Mouse (Mus musculus) MEL (cell line): ENCODE measurements at regions not wholly inside any gene's neighbourhood (a gene's known extent, or its start where the extent isn't known, plus 50 kb on each side); places are given as distances from the start of the nearest gene placed in this dataset.

Experiments used
- DNase-seq: peaks from one replicate; pipeline ENCODE4 v3.0.0; 2011; ENCODE audit warnings: low read depth, low spot score
- H3K27ac ChIP-seq: 2 replicates; pipeline ENCODE4 v1.5.1; 2012; ENCODE audit warnings: low read depth, mild to moderate bottlenecking, control low read depth, low read length, moderate library complexity; ENCODE audit not compliant: control insufficient read depth
- H3K27me3 ChIP-seq, 2 experiments: fragments of 150-350 bp in 1 of 2; sonication (generic) in 1 of 2; 2 replicates each; pipeline ENCODE4 v1.6.1; 2012; ENCODE audit warnings: low read length in 2 of 2, mild to moderate bottlenecking in 2 of 2, improper control_type of control experiment in 1 of 2, moderate library complexity in 1 of 2; ENCODE audit not compliant: insufficient read depth in 2 of 2, control insufficient read depth in 1 of 2
- H3K36me3 ChIP-seq, 2 experiments: 2 replicates each; pipeline ENCODE4 v1.6.1; 2012 to 2014; ENCODE audit warnings: low read length in 2 of 2, improper control_type of control experiment in 1 of 2, inconsistent platforms in 1 of 2, mild to moderate bottlenecking in 1 of 2; ENCODE audit not compliant: insufficient read depth in 2 of 2, control insufficient read depth in 1 of 2
- H3K4me1 ChIP-seq, 2 experiments: fragments of 150-350 bp in 1 of 2; sonication (generic) in 1 of 2; 2 replicates each; pipeline ENCODE4 v1.6.1; 2012; ENCODE audit warnings: low read length in 2 of 2, improper control_type of control experiment in 1 of 2, mild to moderate bottlenecking in 1 of 2; ENCODE audit not compliant: insufficient read depth in 2 of 2, control insufficient read depth in 1 of 2
- H3K4me3 ChIP-seq, 2 experiments: fragments of 150-350 bp in 1 of 2; sonication (generic) in 1 of 2; 2 replicates each; pipeline ENCODE4 v1.5.1; 2012; ENCODE audit warnings: low read depth in 2 of 2, low read length in 2 of 2, mild to moderate bottlenecking in 2 of 2, moderate library complexity in 2 of 2, control low read depth in 1 of 2, improper control_type of control experiment in 1 of 2; ENCODE audit not compliant: control insufficient read depth in 1 of 2, insufficient read depth in 1 of 2
- H3K79me2 ChIP-seq: 2 replicates; pipeline ENCODE4 v1.6.1; 2012; ENCODE audit warnings: mild to moderate bottlenecking, low read length, moderate library complexity; ENCODE audit not compliant: control insufficient read depth, poor library complexity, insufficient read depth
- H3K9ac ChIP-seq: 2 replicates; pipeline ENCODE4 v1.6.1; 2012; ENCODE audit warnings: low read depth, mild to moderate bottlenecking, control low read depth, low read length, moderate library complexity; ENCODE audit not compliant: control insufficient read depth, poor library complexity, severe bottlenecking
- H3K9me3 ChIP-seq: fragments of 150-350 bp; sonication (generic); replicated peaks from 2 replicates; pipeline ENCODE4 v1.6.1; 2012; ENCODE audit warnings: mild to moderate bottlenecking, low read length, improper control_type of control experiment, moderate library complexity; ENCODE audit not compliant: insufficient read depth
- BHLHE40 ChIP-seq: IDR thresholded peaks from 2 replicates; pipeline ENCODE4 v1.6.1; 2012; ENCODE audit warnings: low read depth, mild to moderate bottlenecking, inconsistent platforms, low read length, improper control_type of control experiment, borderline replicate concordance
- CHD1 ChIP-seq: IDR thresholded peaks from 2 replicates; pipeline ENCODE4 v1.6.1; 2012; ENCODE audit warnings: low read depth, mild to moderate bottlenecking, inconsistent platforms, low read length, improper control_type of control experiment
- CTCF ChIP-seq, 3 experiments: IDR thresholded peaks in 2 of 3; conservative IDR thresholded peaks in 1 of 3; 2 replicates each; pipeline ENCODE4 v1.5.1; 2011 to 2012; ENCODE audit warnings: low read length in 3 of 3, low read depth in 2 of 3, mild to moderate bottlenecking in 2 of 3, improper control_type of control experiment in 1 of 3, inconsistent platforms in 1 of 3, mixed read lengths in 1 of 3, moderate library complexity in 1 of 3; ENCODE audit not compliant: control insufficient read depth in 1 of 3, insufficient read depth in 1 of 3, poor library complexity in 1 of 3, severe bottlenecking in 1 of 3
- E2F4 ChIP-seq: IDR thresholded peaks from 2 replicates; pipeline ENCODE4 v1.6.1; 2011; ENCODE audit warnings: low read depth, low read length, improper control_type of control experiment, borderline replicate concordance
- ELF1 ChIP-seq: IDR thresholded peaks from 2 replicates; pipeline ENCODE4 v1.6.1; 2014; ENCODE audit warnings: low read depth, mild to moderate bottlenecking, inconsistent platforms, low read length, improper control_type of control experiment, moderate library complexity
- GABPA ChIP-seq: IDR thresholded peaks from 2 replicates; pipeline ENCODE4 v1.6.1; 2012; ENCODE audit warnings: low read depth, mild to moderate bottlenecking, inconsistent platforms, low read length, improper control_type of control experiment, moderate library complexity
- GATA1 ChIP-seq: IDR thresholded peaks from 2 replicates; pipeline ENCODE4 v1.6.1; 2011; ENCODE audit warnings: low read depth, low read length, improper control_type of control experiment
- HCFC1 ChIP-seq: IDR thresholded peaks from 2 replicates; pipeline ENCODE4 v1.6.1; 2012; ENCODE audit warnings: low read depth, mild to moderate bottlenecking, inconsistent platforms, low read length, improper control_type of control experiment, moderate library complexity
- JUND ChIP-seq: IDR thresholded peaks from 2 replicates; pipeline ENCODE4 v1.6.1; 2011; ENCODE audit warnings: low read depth, mild to moderate bottlenecking, improper control_type of control experiment, low read length
- MAZ ChIP-seq: IDR thresholded peaks from 2 replicates; pipeline ENCODE4 v1.6.1; 2012; ENCODE audit warnings: low read depth, mild to moderate bottlenecking, inconsistent platforms, low read length, improper control_type of control experiment
- MYC ChIP-seq: IDR thresholded peaks from 2 replicates; pipeline ENCODE4 v1.6.1; 2011; ENCODE audit warnings: low read depth, mild to moderate bottlenecking, low read length, improper control_type of control experiment, moderate library complexity
- NRF1 ChIP-seq: IDR thresholded peaks from 2 replicates; pipeline ENCODE4 v1.6.1; 2014; ENCODE audit warnings: low read depth, mild to moderate bottlenecking, inconsistent platforms, low read length, improper control_type of control experiment, moderate library complexity; ENCODE audit not compliant: poor library complexity, insufficient read depth, severe bottlenecking
- POLR2AphosphoS5 ChIP-seq: IDR thresholded peaks from 2 replicates; pipeline ENCODE4 v1.6.1; 2012; ENCODE audit warnings: low read depth, borderline replicate concordance, mild to moderate bottlenecking, inconsistent platforms, low read length, moderate library complexity, mixed read lengths
- RCOR1 ChIP-seq: IDR thresholded peaks from 2 replicates; pipeline ENCODE4 v1.6.1; 2012; ENCODE audit warnings: low read depth, mild to moderate bottlenecking, inconsistent platforms, low read length, improper control_type of control experiment
- TAL1 ChIP-seq: IDR thresholded peaks from 2 replicates; pipeline ENCODE4 v1.6.1; 2012; ENCODE audit warnings: mild to moderate bottlenecking, inconsistent platforms, low read length, moderate library complexity, mixed read lengths
- TCF12 ChIP-seq: IDR thresholded peaks from 2 replicates; pipeline ENCODE4 v1.6.1; 2014; ENCODE audit warnings: low read depth, mild to moderate bottlenecking, inconsistent platforms, low read length, improper control_type of control experiment, moderate library complexity
- UBTF ChIP-seq: IDR thresholded peaks from 2 replicates; pipeline ENCODE4 v1.6.1; 2012; ENCODE audit warnings: low read depth, mild to moderate bottlenecking, inconsistent platforms, low read length, improper control_type of control experiment, moderate library complexity, borderline replicate concordance; ENCODE audit not compliant: insufficient read depth
- USF1 ChIP-seq: IDR thresholded peaks from 2 replicates; pipeline ENCODE4 v1.6.1; 2014; ENCODE audit warnings: low read depth, mild to moderate bottlenecking, inconsistent platforms, low read length, improper control_type of control experiment, moderate library complexity
- USF2 ChIP-seq, 2 experiments: IDR thresholded peaks; 2 replicates each; pipeline ENCODE4 v1.6.1; 2011 to 2012; ENCODE audit warnings: improper control_type of control experiment in 2 of 2, low read length in 2 of 2, borderline replicate concordance in 1 of 2, inconsistent platforms in 1 of 2, low read depth in 1 of 2, mild to moderate bottlenecking in 1 of 2; ENCODE audit not compliant: insufficient read depth in 1 of 2
- ZC3H11A ChIP-seq: IDR thresholded peaks from 2 replicates; pipeline ENCODE4 v1.6.1; 2012; ENCODE audit warnings: low read depth, mild to moderate bottlenecking, inconsistent platforms, low read length, improper control_type of control experiment
- ZKSCAN1 ChIP-seq: IDR thresholded peaks from 2 replicates; pipeline ENCODE4 v1.6.1; 2012; ENCODE audit warnings: low read depth, mild to moderate bottlenecking, inconsistent platforms, low read length, improper control_type of control experiment, moderate library complexity

DNA sequence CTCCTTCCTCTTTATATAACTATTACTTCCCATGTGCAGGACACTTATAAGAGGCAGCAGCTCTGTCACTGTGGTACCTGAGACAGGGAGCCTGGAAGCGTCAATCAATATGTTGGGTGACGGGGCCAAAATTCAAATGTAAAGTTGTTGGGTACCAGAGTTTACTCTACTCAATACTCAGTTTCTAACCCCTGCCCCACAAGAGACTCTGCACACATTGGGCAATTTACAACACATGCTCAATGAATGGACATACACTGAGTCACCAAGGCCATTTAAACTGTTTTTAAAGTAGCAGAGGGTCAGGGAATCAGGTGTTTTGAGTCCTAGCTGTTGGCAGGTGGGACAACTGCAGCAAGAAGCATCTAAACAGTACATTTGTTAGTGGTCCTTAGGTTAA, 176.4 kb upstream of the Sall1 start:
- H3K36me3 ChIP-seq, result no peaks in the 10 kb centered on the region
- H3K27me3 ChIP-seq, result no peaks in the 10 kb centered on the region; a peak in 1 of 4 replicates
- H3K9me3 ChIP-seq, result no peaks in the 10 kb centered on the region

DNA sequence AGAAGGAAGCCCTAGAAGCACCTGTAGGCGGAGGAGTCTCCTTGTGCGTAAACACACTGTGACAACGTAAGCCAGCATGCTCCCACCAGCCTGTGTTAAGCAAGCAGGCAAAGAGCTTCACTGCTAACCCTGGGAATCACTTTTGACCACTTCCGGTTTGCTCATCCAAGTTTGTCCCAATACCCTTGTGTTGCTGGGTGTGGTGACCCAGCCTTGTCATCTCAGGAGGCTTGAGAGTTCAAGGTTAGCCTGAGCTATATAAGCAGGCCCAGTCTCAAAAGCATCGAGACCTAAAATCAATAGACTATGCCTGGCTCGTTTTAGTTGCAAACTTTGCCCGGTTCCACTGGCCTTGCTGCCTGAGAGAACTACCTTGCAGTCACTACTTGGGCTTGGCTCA, 175.2 kb upstream of the Sall1 start:
- H3K27ac ChIP-seq, result no peak overlapping the region
- H3K27me3 ChIP-seq, result no peaks in the 10 kb centered on the region; a peak in 1 of 4 replicates
- no peaks in the 10 kb centered on the region for H3K79me2 ChIP-seq
- no peaks in the 10 kb centered on the region for H3K4me1 ChIP-seq
- no peak overlapping the region for H3K9ac ChIP-seq
- no peak overlapping the region for H3K4me3 ChIP-seq
- DNase-seq, result no peak
- H3K9me3 ChIP-seq, result no peaks in the 10 kb centered on the region
- TF ChIP-seq CTCF (IDR thresholded peaks at IDR 0.05 in 2 of 3, conservative IDR thresholded peaks at IDR 0.05 in 1 of 3; ENCODE audit: control insufficient read depth in 1 of 3, insufficient read depth in 1 of 3, low read depth in 2 of 3, low read length in 3 of 3, poor library complexity in 1 of 3, severe bottlenecking in 1 of 3) (no peak), ELF1 (no peak), MYC (no peak), MAZ (no peak), GABPA (no peak), JUND (no peak), ZKSCAN1 (no peak), GATA1 (no peak), USF1 (no peak), RCOR1 (no peak), USF2 (IDR thresholded peaks at IDR 0.05; ENCODE audit: borderline replicate concordance in 1 of 2, insufficient read depth in 1 of 2, low read depth in 1 of 2, low read length in 2 of 2) (no peak), ZC3H11A (no peak), HCFC1 (no peak), E2F4 (no peak), BHLHE40 (no peak), TCF12 (no peak), NRF1 (no peak)
- H3K36me3 ChIP-seq, result no peaks in the 10 kb centered on the region

More for the DNA sequence above, 176.4 kb upstream of the Sall1 start:
- H3K4me3 ChIP-seq, result no peak overlapping the region
- H3K27ac ChIP-seq, result no peak overlapping the region
- no peak for TF ChIP-seq TCF12
- no peak for TF ChIP-seq RCOR1
- TF ChIP-seq BHLHE40, result no peak
- no peak for TF ChIP-seq CHD1
- no peak for TF ChIP-seq ELF1
- no peak for TF ChIP-seq CTCF (IDR thresholded peaks at IDR 0.05 in 2 of 3, conservative IDR thresholded peaks at IDR 0.05 in 1 of 3; ENCODE audit: control insufficient read depth in 1 of 3, insufficient read depth in 1 of 3, low read depth in 2 of 3, low read length in 3 of 3, poor library complexity in 1 of 3, severe bottlenecking in 1 of 3)
- no peak for TF ChIP-seq TAL1
- no peak for TF ChIP-seq UBTF
- TF ChIP-seq POLR2AphosphoS5, result no peak
- TF ChIP-seq ZC3H11A, result no peak
- no peak overlapping the region for H3K9ac ChIP-seq
- no peaks in the 10 kb centered on the region for H3K79me2 ChIP-seq
- no peak for DNase-seq
- no peaks in the 10 kb centered on the region for H3K4me1 ChIP-seq
